Mouse (Mus musculus): ENCODE results near the gene Kcng3.

GRCm38 (mm10) chr17:83588663-83589341 is 42.9 kb downstream of the Kcng3 start:
- TF ChIP-seq CTCF (IDR thresholded peaks at IDR 0.05; ENCODE audit: low read depth, low read length), result no peak
- TF ChIP-seq GATA1 (IDR thresholded peaks at IDR 0.05; ENCODE audit: borderline replicate concordance, low read length), result no peak
- TF ChIP-seq TAL1 (conservative IDR thresholded peaks at IDR 0.05; ENCODE audit: low read depth, low read length), result no peak
- no peak for TF ChIP-seq POLR2AphosphoS5 (IDR thresholded peaks at IDR 0.05; ENCODE audit: insufficient replicate concordance, low read depth, low read length)
- TF ChIP-seq GATA2 (IDR thresholded peaks at IDR 0.05; ENCODE audit: borderline replicate concordance, low read depth, low read length), result no peak

Measured in G1E (cell line).